Mouse (Mus musculus): ENCODE data around the gene Pptc7.
A peak's percentile ranks its signal among the peaks of the same experiment; 100 is the strongest.

Gene Pptc7

GRCm38 (mm10) chr5:122267136-122267535 lies 17.0 kb upstream of the Pptc7 start:
- no peak for DNase-seq (ENCODE audit: low read depth, low spot score)

GRCm38 (mm10) chr5:122267899-122268298 lies 16.3 kb upstream of the Pptc7 start:
- peak; percentile 72 for DNase-seq (ENCODE audit: low read depth, low spot score)

- DNase-seq (ENCODE audit: low read depth, low spot score), result no peak
Observed at GRCm38 (mm10) chr5:122268858-122269604, 15.1 kb upstream of the Pptc7 start.

- DNase-seq (ENCODE audit: low read depth, low spot score), result no peak
Observed at GRCm38 (mm10) chr5:122272821-122273220, 11.3 kb upstream of the Pptc7 start.

GRCm38 (mm10) chr5:122274785-122275184 lies 9.4 kb upstream of the Pptc7 start:
- DNase-seq (ENCODE audit: low read depth, low spot score), result no peak

- DNase-seq (ENCODE audit: low read depth, low spot score), result no peak
Observed at GRCm38 (mm10) chr5:122278946-122279345, 5.2 kb upstream of the Pptc7 start.

- DNase-seq (ENCODE audit: low read depth, low spot score), result no peak
Observed at GRCm38 (mm10) chr5:122279799-122280421, 4.3 kb upstream of the Pptc7 start.

- DNase-seq (ENCODE audit: low read depth, low spot score), result no peak
Observed at GRCm38 (mm10) chr5:122280422-122280826, 3.7 kb upstream of the Pptc7 start.

- DNase-seq (ENCODE audit: low read depth, low spot score), result no peak
Observed at GRCm38 (mm10) chr5:122280827-122281462, 3.2 kb upstream of the Pptc7 start.

- no peak for DNase-seq (ENCODE audit: low read depth, low spot score)
Observed at GRCm38 (mm10) chr5:122283828-122284182, 360 bp upstream of the Pptc7 start.

GRCm38 (mm10) chr5:122285029-122285766 lies 1.0 kb downstream of the Pptc7 start:
- no peak for DNase-seq (ENCODE audit: low read depth, low spot score)

GRCm38 (mm10) chr5:122285767-122286150 lies 1.6 kb downstream of the Pptc7 start:
- no peak for DNase-seq (ENCODE audit: low read depth, low spot score)

GRCm38 (mm10) chr5:122286191-122286590 lies 2.0 kb downstream of the Pptc7 start:
- no peak for DNase-seq (ENCODE audit: low read depth, low spot score)

- DNase-seq (ENCODE audit: low read depth, low spot score), result no peak
Observed at GRCm38 (mm10) chr5:122287026-122287425, 2.9 kb downstream of the Pptc7 start.

GRCm38 (mm10) chr5:122288147-122288811 lies 4.1 kb downstream of the Pptc7 start:
- no peak for DNase-seq (ENCODE audit: low read depth, low spot score)

- DNase-seq (ENCODE audit: low read depth, low spot score), result no peak
Observed at GRCm38 (mm10) chr5:122291149-122291548, 7.0 kb downstream of the Pptc7 start.

- no peak for DNase-seq (ENCODE audit: low read depth, low spot score)
Observed at GRCm38 (mm10) chr5:122291553-122292339, 7.6 kb downstream of the Pptc7 start.

- DNase-seq (ENCODE audit: low read depth, low spot score), result no peak
Observed at GRCm38 (mm10) chr5:122293131-122293530, 9.0 kb downstream of the Pptc7 start.

GRCm38 (mm10) chr5:122294219-122294735 lies 10.1 kb downstream of the Pptc7 start:
- no peak for DNase-seq (ENCODE audit: low read depth, low spot score)

- DNase-seq (ENCODE audit: low read depth, low spot score), result no peak
Observed at GRCm38 (mm10) chr5:122295113-122295935, 11.2 kb downstream of the Pptc7 start.

Measured in forelimb bud, embryonic 11.5 days (tissue).